Mouse (Mus musculus) lung, embryonic 16.5 days (tissue): ENCODE data around the gene Fxyd1. TPM values are rescaled to one million over a fixed set of nuclear protein-coding genes. Genes with fewer than 3 reads are reported as not detected.

Experiments
- ATAC-seq: fragments of 200-750 bp; cut with Nextera tagmentation; 2 replicates; pipeline ENCODE4 v1.8.0; 2017; ENCODE audit warnings: low read depth, mild to moderate bottlenecking, moderate library complexity
- H3K27ac ChIP-seq: fragments of 300-500 bp; sonication (generic); 2 replicates; pipeline ENCODE4 v1.5.1; 2014; ENCODE audit warnings: mild to moderate bottlenecking, control low read depth, low read length
- H3K27me3 ChIP-seq: fragments of 300-500 bp; sonication (generic); 2 replicates; pipeline ENCODE4 v1.6.1; 2014; ENCODE audit warnings: low read depth, low read length, mixed read lengths; ENCODE audit not compliant: control insufficient read depth, insufficient read depth
- H3K36me3 ChIP-seq: fragments of 300-500 bp; sonication (generic); 2 replicates; pipeline ENCODE4 v1.6.1; 2014; ENCODE audit warnings: low read length; ENCODE audit not compliant: control insufficient read depth, insufficient read depth
- H3K4me1 ChIP-seq: fragments of 300-500 bp; sonication (generic); replicated peaks from 2 replicates; pipeline ENCODE4 v1.6.1; 2014; ENCODE audit warnings: low read length, mixed read lengths; ENCODE audit not compliant: control insufficient read depth, insufficient read depth
- H3K4me2 ChIP-seq: fragments of 300-500 bp; sonication (generic); 2 replicates; pipeline ENCODE4 v1.6.1; 2014; ENCODE audit warnings: low read depth, low read length, control low read depth
- H3K4me3 ChIP-seq: fragments of 300-500 bp; sonication (generic); 2 replicates; pipeline ENCODE4 v1.5.1; 2014; ENCODE audit warnings: mild to moderate bottlenecking, low read length, control low read depth
- H3K9ac ChIP-seq: fragments of 300-500 bp; sonication (generic); 2 replicates; pipeline ENCODE4 v1.6.1; 2014; ENCODE audit warnings: low read length, control low read depth
- H3K9me3 ChIP-seq: fragments of 300-500 bp; sonication (generic); 2 replicates; pipeline ENCODE4 v1.6.1; 2016; ENCODE audit warnings: low read length; ENCODE audit not compliant: control insufficient read depth
- WGBS: fragments of 180-500 bp; shearing (Covaris S2); extraction: QIAGEN DNeasy Blood & Tissue Kit; methylation state at CpG from one replicate; pipeline ENCODE4 v1.1.7; 2014; 5-methylcytosine and 5-hydroxymethylcytosine counted together
- polyA plus RNA-seq: library from polyadenylated mRNA; unstranded; fragments of >200 nt; fragmentation: Nextera tagmentation; extraction: Ambion mirVana; gene quantifications from 2 replicates; pipeline ENCODE4 v1.2.1, GENCODE M21; 2015

The Fxyd1 gene
- polyA plus RNA-seq, 1 experiment from 2014 or later = 105 TPM

DNA sequence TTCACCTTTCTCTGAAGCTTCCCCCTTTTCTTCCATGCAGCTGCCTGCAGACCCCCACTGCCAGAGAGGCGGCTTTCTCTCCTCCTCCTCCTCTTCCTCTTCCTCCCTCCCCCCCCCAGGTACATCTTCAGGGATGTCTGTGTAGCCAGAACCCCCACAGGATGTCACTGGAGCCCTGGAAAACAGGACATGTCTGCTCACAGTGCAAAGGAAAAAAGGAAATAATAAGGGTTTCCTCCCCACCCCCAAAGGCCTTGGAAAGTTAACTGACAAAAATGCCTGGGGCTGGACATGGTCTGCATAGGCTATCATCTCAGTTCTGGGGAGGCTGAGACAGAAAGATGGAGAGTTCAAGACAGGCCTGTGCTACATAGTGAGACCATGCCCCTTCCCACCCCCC lies 24.1 kb upstream of the Fxyd1 start:
- 43% methylated on average over 1 of the region's 1 CpGs for WGBS
- Histone ChIP-seq H3K4me1 (peaks cover 17% of the 10 kb centered on the region), H3K27ac (no peak overlapping the region), H3K4me3 (no peak overlapping the region), H3K4me2 (no peak overlapping the region), H3K27me3 (no peaks in the 10 kb centered on the region), H3K9me3 (no peaks in the 10 kb centered on the region), H3K36me3 (no peaks in the 10 kb centered on the region), H3K9ac (no peak overlapping the region)
- ATAC-seq = no peak

GRCm38 (mm10) chr7:31080611-31081010 lies 23.6 kb upstream of the Fxyd1 start:
- 71% methylated on average over 3 of the region's 3 CpGs for WGBS
- Histone ChIP-seq H3K4me2 (no peak overlapping the region), H3K9me3 (no peaks in the 10 kb centered on the region), H3K4me1 (peaks cover 17% of the 10 kb centered on the region), H3K4me3 (no peak overlapping the region), H3K36me3 (no peaks in the 10 kb centered on the region), H3K9ac (no peak overlapping the region), H3K27me3 (no peaks in the 10 kb centered on the region), H3K27ac (no peak overlapping the region)
- no peak for ATAC-seq

- Histone ChIP-seq H3K4me3 (no peak overlapping the region), H3K4me1 (peaks cover 14% of the 10 kb centered on the region), H3K9me3 (no peaks in the 10 kb centered on the region), H3K36me3 (no peaks in the 10 kb centered on the region), H3K27me3 (no peaks in the 10 kb centered on the region), H3K9ac (no peak overlapping the region), H3K4me2 (no peak overlapping the region), H3K27ac (no peak overlapping the region)
- ATAC-seq = no peak
- WGBS = 84% methylated on average over 8 of the region's 8 CpGs
Measured at GRCm38 (mm10) chr7:31079670-31080069, 22.7 kb upstream of the Fxyd1 start.

- H3K27ac ChIP-seq = no peak overlapping the region
- no peak overlapping the region for H3K9ac ChIP-seq
- H3K27me3 ChIP-seq = no peaks in the 10 kb centered on the region
- peak; percentile 35; the same call in 1 of the 2 replicates for ATAC-seq
- peaks cover 15% of the 10 kb centered on the region for H3K4me1 ChIP-seq
- no peaks in the 10 kb centered on the region for H3K9me3 ChIP-seq
- WGBS = 36% methylated on average over 5 of the region's 5 CpGs
- H3K4me2 ChIP-seq = no peak overlapping the region
- H3K4me3 ChIP-seq = no peak overlapping the region
- H3K36me3 ChIP-seq = no peaks in the 10 kb centered on the region
Measured at GRCm38 (mm10) chr7:31077885-31078445, 21.0 kb upstream of the Fxyd1 start.

DNA sequence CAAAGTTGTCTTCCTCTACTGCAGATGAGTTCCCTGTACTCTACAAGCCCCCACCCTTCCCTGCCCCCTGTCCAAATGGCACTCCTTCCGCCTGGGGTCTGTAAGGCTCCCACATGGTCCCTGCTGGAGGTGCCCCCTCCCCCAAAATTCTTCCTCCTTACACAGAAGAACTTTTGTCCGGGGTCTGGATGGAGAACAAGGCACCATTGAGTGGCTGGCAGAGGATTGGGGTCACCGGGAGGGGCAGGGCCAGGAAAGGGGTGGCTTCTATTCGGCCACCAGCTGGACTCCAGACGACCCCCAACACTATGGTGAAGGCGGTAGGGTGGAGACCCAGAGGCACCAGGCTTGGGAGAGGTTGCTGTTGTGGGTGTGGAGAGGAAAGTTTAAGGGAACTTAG lies 20.5 kb upstream of the Fxyd1 start:
- H3K9me3 ChIP-seq = no peaks in the 10 kb centered on the region
- no peak overlapping the region for H3K4me3 ChIP-seq
- ATAC-seq = no peak
- no peak overlapping the region for H3K9ac ChIP-seq
- 42% methylated on average over 6 of the region's 6 CpGs for WGBS
- H3K36me3 ChIP-seq = no peaks in the 10 kb centered on the region
- no peaks in the 10 kb centered on the region for H3K27me3 ChIP-seq
- peaks cover 15% of the 10 kb centered on the region for H3K4me1 ChIP-seq
- H3K27ac ChIP-seq = no peak overlapping the region
- H3K4me2 ChIP-seq = no peak overlapping the region

DNA sequence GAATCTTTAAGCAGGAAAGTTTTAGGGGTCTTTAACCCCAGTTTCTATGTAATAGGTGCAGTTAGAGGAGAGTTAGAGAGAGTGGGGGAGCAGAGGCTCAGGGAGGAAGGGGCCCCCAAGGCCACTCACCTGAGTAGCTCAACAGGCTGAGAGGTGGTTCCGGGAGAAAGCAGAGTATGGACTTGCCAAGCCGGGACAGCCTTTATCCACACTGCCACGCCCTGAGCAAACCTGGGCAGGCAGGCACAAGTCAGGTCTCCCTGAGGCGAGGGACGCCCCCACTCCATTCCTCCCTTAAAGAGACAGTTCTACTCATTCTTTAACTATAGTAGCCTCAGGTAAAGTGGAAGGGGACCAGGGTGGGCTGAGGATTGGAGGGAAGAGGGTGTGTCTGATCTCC lies 19.5 kb upstream of the Fxyd1 start, which contains the start of gene Fxyd3:
TSS of gene Fxyd3 (minus strand) at position 213 of the 400 bp plus-strand sequence.
- H3K9ac ChIP-seq = peak within 1 kb of the TSS; percentile 42

GRCm38 (mm10) chr7:31074713-31075069 lies 17.7 kb upstream of the Fxyd1 start:
- no peaks in the 10 kb centered on the region for H3K9me3 ChIP-seq
- H3K27me3 ChIP-seq = no peaks in the 10 kb centered on the region
- ATAC-seq = no peak
- H3K4me1 ChIP-seq = peaks cover 19% of the 10 kb centered on the region
- no peak overlapping the region for H3K4me2 ChIP-seq
- WGBS = 60% methylated on average over 5 of the region's 5 CpGs
- H3K9ac ChIP-seq = no peak overlapping the region
- H3K27ac ChIP-seq = 0 out of 2 replicates have a peak overlapping the region, but pooled peaks have one; percentile 18
- no peaks in the 10 kb centered on the region for H3K36me3 ChIP-seq
- no peak overlapping the region for H3K4me3 ChIP-seq

More for the DNA sequence above, 19.5 kb upstream of the Fxyd1 start, which contains the start of gene Fxyd3:
- WGBS = 34% methylated on average over 5 of the region's 5 CpGs
- peaks cover 19% of the 10 kb centered on the region for H3K4me1 ChIP-seq
- H3K4me2 ChIP-seq = peak within 1 kb of the TSS; percentile 44
- H3K4me3 ChIP-seq = peak within 1 kb of the TSS; percentile 34
- ATAC-seq = peak; percentile 86
- no peaks in the 10 kb centered on the region for H3K9me3 ChIP-seq
- no peaks in the 10 kb centered on the region for H3K36me3 ChIP-seq
- H3K27me3 ChIP-seq = no peaks in the 10 kb centered on the region
- peak within 1 kb of the TSS; percentile 33 for H3K27ac ChIP-seq

DNA sequence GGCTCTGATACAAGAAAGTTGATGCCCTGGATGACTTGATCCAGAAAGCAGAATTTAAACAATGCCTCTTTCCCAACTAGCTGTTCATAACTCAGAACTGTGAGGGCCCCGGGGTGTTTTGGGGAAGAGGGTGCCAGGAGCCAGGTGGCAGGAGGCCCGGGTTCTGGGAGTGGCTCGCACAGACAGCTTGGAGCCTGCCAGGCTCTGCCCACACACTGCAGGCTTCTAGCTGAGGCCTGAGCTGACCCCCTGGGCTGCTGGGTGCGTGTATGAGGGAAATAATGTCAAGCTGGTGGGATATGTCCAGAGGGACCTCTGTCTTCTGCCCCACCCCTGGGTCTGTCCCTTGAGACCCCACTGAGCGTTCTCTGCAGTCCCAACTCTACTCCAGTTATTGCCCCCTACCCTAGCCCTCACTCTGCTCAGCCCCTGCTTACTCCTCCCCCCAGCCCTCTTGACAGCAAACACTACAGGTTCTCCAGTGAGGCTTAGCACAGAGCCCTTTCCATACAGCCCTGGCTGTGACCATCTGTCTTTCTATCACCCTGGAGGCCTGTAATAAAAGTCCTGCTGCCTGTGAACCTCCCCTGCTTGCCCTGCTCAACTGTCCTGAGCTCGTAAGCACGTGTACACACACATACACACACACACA lies 17.2 kb upstream of the Fxyd1 start:
- no peak overlapping the region for H3K9ac ChIP-seq
- 58% methylated on average over 7 of the region's 7 CpGs for WGBS
- peak; percentile 34; the same call in 1 of the 2 replicates for ATAC-seq
- H3K9me3 ChIP-seq = no peaks in the 10 kb centered on the region
- no peak overlapping the region for H3K4me2 ChIP-seq
- H3K36me3 ChIP-seq = no peaks in the 10 kb centered on the region
- peaks cover 19% of the 10 kb centered on the region for H3K4me1 ChIP-seq
- H3K27ac ChIP-seq = 0 out of 2 replicates have a peak overlapping the region, but pooled peaks have one; percentile 18
- no peak overlapping the region for H3K4me3 ChIP-seq
- no peaks in the 10 kb centered on the region for H3K27me3 ChIP-seq

DNA sequence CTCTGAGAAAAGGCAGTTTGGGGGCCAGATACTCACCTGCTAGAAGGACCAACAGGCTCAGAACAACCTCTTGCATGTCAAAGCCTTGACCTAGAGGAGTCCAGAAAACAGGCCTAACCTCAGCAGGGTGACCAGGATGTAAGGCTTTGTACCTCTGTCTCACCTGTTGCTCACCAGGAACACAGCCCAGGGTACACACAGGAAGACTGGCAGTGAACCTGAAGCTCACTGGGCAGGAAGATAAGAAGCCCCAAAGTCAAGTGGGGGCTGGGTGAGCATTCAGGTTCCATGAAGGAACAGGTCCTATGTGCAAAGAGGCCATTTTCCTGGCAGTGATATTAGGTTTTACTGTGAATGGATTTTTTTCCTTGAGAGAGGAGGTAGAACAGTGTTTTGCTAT lies 16.5 kb upstream of the Fxyd1 start:
- Histone ChIP-seq H3K27ac (no peak overlapping the region), H3K4me3 (no peak overlapping the region), H3K9me3 (no peaks in the 10 kb centered on the region), H3K36me3 (no peaks in the 10 kb centered on the region), H3K4me2 (no peak overlapping the region), H3K27me3 (no peaks in the 10 kb centered on the region), H3K4me1 (peaks cover 19% of the 10 kb centered on the region), H3K9ac (no peak overlapping the region)
- ATAC-seq = no peak
